Mouse (Mus musculus) left cerebral cortex, adult 8-10 months (tissue): ENCODE measurements around the gene Krt87. TPM values are rescaled to one million over a fixed set of nuclear protein-coding genes. Genes with fewer than 3 reads are reported as not detected.
A peak's percentile ranks its signal among the peaks of the same experiment; 100 is the strongest.

Source experiments
- DNase-seq, 2 experiments: peaks; one replicate each; pipeline ENCODE4 v3.0.0; 2022; ENCODE audit warnings: low spot score in 2 of 2
- total RNA-seq, 4 experiments: library from RNA; stranded (reverse); gene quantifications; 2 replicates each; pipeline ENCODE4 v1.2.4; 2022

The Krt87 gene
- total RNA-seq, 4 experiments from 2014 or later: 0.21 TPM; not detected in 3

DNA sequence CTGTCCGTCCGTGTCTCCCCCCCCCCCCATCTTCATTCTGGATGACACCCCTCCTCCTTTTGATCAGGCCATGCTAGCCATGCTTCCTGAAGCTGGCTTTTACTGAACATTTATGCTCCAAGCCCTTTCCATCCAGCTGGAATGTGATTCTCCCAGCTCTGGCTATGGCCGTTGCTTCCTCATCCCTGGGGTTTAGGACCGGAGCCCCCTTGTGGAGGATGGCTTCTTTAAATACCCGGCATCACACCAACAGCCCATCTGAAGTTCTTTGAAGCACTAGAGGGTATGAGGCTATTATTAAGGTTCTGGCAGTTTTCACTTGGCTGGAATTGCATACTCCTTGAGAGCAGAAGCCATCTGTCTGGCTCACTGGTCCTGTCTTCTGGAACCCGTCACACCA is 17.7 kb downstream of the Krt87 start:
- DNase-seq: no peak

DNA sequence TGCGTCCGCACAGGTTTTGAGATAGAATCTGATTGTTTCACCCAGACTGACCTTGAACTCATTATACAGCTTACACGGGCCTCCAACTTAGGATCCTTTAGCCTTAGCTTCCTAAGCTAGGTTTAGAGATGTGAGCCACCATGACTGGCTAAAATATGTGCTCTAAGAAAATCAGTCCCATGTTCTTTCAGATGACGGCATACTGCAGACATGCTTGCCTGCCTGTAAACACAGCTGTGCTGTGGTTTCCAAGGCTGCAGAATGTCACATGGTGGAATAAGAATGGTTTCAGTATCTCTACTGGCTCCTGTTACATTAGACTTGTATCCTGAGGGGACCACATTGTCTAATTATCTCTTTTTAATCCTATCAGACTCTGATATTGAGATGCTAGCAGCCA is 19.7 kb downstream of the Krt87 start:
- no peak for DNase-seq

DNA sequence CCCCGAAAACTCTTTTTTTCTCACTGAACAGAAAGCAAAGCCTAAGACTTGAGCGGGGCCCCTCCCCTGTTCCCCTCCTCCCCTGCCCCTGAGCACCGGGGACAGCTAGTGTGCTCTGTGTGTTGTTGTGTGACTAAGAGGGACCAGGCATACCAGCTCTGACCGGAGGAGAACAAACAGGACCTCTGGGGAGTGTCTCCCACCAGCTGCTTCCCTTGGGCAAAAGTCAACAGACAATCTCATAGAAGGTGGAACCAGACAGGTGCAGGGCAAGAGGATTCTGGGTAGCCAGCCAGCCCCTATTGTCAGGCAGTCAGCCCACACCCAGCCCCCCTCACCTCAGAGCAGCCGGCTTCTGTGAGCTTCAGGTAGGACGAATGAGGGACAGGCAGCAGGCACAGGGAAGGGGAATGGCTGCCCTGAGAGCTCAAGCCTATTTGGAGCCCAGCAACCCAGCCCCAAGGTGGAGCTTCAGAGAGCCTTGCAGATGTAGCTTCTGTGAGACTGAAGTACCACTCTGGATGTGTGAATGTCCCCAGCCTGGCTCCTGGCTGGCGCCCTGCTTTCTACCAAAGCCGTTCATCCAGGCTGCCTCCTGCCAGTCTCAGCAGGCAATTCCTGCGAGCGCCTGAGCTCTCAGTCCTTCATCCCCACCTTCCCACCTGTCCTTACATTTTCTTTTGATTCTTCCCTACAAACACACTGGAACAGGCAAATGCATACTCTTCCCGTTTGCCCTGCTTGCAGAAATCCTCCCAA is 23.6 kb downstream of the Krt87 start:
- DNase-seq: no peak

DNA sequence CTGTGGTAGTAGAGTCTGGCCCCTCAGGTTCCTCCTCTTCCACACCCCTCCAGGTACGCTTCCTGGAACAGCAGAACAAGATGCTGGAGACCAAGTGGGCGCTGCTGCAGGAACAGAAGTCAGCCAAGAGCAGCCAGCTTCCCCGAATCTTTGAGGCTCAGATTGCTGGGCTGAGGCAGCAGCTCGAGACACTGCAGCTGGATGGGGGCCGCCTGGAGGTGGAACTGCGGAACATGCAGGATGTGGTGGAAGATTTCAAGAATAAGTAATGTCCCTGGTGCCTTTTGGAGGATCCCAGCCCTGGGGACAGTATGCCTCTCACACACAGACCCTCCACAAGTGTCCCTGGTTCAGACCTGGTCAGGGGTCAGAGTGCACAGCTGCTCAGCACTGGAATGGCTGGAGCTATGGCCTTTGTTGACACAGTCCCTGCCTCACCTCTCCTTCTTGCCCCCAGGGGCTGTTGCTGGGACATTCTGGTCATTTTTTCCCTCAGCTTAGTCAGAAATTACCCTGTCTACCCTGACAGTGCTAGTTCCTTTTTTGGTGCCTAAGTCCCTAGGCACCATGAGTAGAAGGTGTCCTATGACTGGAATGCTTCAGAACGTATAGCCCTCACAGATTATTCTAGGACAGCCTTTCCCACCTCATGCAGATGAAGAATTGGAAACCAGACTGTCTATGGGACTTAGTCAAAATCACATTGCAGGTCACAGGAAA is 24.5 kb downstream of the Krt87 start:
- DNase-seq: no peak

DNA sequence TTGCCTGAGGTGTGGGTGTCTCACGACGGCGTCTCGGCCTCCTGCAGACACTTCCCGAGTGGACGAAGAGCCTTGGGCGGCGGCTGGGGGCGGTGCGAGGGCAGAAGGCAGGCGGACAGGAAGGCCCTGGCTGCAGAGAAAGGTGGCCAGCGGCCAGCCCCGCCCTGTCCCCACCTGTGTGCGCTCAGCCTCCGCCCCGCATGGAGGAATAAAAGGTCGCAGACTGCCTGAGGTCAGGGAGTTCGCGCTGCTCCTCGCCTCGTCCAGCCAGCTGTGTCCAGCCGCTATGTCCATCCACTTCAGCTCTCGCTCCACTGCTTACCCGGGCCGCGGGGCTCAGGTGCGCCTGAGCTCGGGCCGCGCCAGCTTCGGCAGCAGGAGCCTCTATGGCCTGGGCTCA is 26.4 kb downstream of the Krt87 start:
- DNase-seq: no peak

DNA sequence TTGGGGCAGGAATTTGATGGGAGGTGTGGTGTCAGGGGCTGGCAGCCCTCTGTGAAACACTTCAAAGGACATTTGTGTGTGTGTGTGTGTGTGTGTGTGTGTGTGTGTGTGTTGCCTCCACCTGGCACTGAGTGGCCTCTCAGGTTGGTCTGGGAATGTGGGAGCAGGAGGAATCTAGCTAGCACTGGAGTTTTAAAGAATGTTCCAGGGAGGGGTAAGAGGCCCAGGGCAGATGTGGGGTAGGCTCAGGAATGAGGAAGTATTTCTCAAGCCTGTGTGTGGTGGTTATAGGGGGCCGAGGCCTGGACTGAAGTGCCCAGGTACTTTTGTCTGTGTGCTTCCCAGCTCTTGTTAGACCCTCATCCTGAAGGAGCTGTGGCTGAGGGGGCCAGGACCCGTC is 27.8 kb downstream of the Krt87 start, which contains the start of gene Krt7:
Gene Krt7 (plus strand): TSS at position 269 of the 400 bp plus-strand sequence.
- no peak for DNase-seq

DNA sequence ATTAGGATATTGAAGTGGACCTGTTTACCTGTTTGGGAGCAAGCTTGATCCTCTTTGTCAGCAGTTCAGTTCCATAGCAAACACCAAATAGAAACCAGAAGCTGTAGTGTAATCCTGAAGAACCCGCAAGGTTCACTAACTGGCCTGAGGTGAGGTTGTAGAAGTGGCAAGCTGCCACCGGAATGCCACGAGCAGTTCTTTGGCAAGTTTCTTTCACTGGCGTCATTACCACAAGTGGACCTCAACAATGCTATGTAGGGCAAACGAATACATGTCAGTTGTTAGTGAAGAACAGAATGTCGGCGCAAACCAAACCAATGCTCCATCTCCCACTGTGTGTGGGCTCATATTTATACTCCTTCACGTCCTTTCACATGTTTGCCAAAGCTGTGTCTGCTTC is 40.3 kb downstream of the Krt87 start:
- no peak for DNase-seq

DNA sequence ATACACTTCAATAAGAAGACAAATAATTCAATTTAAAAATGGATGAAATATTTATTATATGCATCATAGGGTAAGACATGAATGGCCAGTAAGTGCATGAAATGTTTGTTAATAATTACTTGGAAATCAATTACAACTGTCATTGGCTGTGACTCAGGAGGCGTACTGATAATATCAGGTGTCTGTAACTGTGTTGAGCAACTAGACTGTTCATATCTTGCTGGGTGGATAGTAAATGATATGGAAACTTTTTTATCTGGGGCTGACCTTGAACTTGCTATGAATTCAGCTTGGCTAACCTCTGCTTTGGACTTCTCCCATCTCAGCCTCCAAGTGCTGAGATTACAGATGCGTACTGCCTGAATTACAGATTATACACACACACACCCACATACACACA is 40.9 kb downstream of the Krt87 start:
- no peak for DNase-seq

DNA sequence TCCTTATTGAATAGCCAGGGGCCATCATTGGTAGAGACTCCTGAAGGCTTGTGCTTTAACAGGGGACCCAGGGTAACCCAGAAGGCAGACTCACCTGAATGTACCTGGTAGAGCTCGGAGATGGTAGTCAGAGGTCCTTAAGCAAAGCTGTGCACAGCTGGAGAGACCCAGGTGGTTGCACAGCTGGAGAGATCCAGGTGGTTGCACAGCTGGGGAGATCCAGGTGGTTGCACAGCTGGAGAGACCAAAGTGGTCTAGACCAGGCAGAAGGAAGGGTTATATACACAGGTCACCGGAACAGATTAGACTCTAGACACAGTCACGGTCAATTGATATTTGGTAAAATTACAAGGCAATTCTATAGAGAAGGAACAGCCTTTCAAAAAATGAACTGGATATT is 41.7 kb downstream of the Krt87 start:
- DNase-seq: no peak

DNA sequence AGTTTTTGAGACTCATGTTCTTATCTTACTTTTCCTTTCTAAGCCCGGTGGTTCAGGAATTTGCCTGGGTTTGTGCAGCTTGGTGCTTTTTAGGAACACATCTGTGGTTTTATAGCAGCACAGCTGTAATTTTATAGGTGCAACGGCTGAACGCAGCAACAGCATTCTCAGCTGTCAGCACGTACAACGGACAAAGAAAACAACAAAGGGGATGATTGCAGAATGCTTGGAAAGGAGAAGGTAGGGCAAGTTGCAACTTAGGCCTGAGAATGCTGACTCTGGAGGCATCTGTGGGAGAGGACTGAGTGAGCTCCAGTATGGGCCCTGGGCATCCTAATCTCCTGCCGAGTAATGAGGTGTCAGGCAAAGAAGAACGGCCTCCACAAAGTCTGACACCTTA is 42.1 kb downstream of the Krt87 start:
- DNase-seq: no peak

DNA sequence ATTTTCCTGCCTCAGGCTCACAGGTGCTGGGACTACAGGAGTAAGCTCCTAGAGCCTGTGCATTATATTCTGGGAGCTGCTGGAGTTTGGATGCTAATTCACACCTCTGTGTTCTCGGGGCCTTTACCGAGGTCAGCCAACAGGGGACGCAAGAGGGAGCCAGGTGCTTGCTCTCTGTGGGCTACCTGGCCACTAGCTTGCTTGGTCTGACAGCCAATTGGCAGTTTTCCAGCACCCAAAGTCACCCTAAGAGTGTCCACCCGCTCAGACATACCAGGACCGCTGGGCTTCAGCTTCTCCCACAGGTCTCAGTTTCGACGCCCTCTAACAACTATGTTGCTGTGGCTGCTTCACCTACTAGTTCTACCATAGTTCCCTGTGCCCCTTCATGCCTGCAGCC is 43.7 kb downstream of the Krt87 start:
- DNase-seq: no peak

DNA sequence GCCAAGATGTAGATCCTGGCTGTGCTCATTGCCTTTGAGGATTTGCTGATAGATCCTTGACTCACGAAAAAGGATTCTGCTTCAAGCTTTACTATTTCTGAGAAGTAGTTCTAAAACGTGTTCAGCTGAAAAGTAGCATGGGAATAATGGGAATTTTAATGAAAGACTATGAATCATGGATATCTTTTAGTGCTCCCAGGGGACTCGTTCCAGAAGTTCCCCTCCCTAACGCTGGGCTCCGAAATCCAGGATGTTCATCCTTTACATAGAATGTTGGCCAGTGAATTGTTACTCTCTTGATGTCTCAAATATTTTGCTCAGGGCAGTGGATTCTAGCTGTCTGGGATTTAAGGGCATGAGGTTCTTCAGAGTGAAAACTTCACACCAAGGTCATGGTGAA is 46.4 kb downstream of the Krt87 start:
- DNase-seq: no peak

DNA sequence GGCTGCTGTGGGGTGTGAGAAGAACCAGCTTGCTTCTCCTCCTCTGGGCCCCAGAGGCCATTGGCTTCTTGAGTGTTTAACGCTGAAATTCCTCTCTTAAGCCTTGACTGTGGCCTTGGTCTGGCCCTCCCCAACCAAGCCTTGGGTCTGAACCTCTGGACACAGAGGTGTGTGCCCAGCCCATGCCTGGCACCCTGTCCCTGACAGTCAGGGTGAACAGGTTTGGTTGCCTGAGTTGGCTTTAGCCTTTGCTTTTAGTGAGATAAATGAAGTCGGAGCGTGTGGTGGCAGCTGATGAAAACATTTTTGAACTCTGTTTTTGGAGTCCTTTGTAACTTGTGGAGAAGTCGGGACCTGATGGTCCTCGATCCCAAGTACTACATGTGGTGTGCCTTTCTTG is 48.4 kb downstream of the Krt87 start:
- DNase-seq: no peak

DNA sequence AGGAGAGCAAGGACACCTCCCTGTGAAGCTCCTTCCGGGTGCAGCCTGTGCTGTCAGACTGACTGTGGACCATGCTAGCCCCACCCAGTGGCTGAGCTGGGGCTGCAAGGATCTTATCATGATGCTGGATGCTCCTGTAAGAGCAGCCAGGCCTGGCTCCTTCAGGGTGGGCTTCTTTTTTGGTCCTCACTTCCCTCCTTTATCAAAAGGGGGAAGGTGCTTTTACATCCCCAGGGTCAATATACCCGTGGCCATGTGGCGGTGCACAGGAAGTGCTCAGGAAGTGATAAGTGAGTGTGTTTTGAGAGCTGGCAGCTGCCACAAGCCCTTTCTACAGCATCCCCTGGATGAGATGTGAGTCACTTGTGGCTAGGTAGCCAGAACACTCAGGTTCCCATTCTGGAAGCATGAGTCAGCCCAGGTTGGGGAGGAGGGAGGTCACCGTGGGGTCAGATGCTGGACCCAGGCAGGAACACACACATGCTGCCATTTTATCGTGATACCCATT is 50.5 kb downstream of the Krt87 start:
- DNase-seq: no peak

DNA sequence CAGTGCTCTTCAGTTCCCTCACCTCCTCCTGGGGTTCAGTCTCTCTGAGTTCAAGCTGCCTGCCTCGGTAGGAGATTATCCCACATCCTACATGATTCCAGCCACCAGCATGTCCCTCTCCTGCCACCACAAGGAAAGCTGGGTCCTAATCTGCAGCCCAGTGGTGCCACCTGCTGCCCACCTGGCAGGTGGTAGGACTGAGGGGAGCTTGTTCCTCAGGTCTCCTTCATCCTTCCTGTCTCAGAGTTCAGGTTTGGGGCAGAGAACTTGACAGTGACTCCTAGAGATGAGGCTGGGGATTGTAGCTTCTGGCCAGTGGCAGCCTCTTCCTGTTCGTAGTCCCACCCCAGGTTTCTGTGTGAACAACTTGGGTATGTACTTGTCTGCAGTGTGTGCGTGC is 51.4 kb downstream of the Krt87 start:
- no peak for DNase-seq

DNA sequence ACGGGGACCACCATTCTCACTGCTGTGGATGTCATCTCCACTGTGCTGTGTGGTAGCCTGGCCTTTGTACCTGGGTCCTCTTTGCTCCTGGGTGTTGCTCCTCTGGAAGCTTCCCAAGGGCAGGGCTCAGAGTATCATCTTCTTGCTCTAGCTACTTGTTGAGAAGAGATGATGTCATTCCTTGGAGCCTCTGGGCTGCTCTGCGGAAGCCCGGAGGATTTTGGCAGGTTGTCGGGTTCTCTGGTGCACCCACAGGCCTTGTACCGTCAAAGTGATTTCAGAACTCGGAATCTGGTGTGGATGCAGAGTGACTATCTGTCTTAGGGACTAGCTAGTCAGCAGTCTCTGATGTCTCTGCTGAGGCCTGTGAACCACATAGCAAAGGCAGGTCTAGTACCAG is 53.5 kb downstream of the Krt87 start:
- DNase-seq: peak in 1 of 2 experiments; percentile 36

DNA sequence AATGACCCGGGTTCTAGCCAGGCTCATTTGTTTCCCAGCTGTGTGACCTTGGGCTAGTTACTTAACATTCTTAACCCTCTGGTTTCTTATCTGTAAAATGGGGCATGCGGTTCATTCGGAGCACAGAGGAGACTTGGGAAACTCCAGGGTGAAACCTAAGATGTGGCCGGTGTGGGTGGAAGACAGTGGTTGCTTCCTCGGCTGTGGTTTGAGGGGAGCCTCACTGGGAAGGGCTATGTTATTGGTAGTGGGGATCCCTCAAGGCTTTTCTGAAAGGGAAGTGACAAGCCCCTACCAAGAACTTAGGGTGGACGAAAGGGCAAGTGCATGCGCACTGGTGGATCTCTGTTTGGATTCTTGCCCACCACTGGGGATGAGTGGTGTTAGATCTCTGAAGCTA is 54.0 kb downstream of the Krt87 start:
- no peak for DNase-seq

DNA sequence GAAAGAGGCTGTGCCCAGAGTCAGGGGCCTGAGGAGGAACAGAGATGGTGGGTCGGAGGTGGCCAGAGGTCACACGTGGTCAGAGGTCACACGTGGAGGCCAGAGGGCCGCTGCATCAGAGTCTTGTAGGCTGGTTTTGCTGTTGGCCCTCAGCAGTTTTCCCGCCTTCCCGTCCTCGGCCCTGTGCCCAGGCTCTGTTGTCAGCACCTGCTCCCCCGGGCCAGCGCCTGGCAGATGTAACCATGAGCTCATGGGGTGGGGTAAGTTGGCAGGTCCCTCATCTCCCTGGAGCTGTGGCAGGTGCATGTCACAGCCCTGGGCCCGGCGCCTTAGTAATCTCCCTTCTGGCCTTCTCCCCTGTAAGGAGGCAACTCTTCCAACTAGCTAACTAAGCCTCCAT is 55.8 kb downstream of the Krt87 start:
- DNase-seq: no peak

DNA sequence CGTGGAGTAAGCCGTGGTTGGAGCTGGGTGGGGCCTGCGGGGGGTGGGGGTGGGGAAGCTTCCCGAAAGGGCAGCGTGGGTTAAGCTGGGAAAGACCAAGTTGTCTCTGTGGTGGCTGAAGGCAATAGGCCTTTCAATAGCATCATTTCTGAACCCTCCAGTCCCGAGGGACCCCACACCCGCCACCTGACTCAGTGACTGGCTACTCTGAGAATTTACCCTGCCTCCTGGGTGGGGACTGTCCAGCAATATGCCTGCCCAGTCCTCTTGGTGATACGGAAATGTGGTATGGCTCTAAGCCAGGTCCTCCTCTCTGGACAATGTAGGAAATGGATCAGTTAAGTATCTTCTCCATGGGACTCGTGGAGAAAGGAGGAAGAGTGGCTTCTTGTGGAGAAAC is 56.8 kb downstream of the Krt87 start:
- no peak for DNase-seq
